Mouse (Mus musculus): ENCODE data around the gene Sat1. TPM values are rescaled to one million over a fixed set of nuclear protein-coding genes. Genes with fewer than 3 reads are reported as not detected.
A peak's percentile ranks its signal among the peaks of the same experiment; 100 is the strongest.

The Sat1 gene
- total RNA-seq, 2 experiments from 2014 or later: 67.5 to 76.5 TPM

DNA sequence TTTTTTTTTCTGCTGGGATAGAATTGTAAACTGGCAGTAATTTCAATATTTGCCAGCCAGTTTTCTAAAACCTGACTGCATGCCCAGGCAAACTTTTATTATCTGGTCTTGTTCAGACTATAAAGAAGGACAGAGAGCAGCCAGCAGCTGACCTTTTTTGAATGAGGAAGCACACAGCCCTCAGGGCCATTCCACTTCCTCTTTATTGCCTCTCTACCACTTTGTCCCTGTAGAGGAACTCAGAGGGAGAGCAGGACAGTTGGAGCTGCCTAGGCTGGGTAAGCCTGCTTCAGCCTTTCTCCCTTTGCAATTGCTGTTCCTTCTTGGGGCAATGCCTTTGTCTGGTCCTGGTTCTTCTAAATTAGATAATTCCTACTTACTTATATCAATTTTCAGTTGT is 43.9 kb downstream of the Sat1 start:
- intact Hi-C loops (cut with DNase I): no loop called here
- peak in 1 of 2 experiments; percentile 3 for DNase-seq (ENCODE audit: low spot score in 2 of 2)

DNA sequence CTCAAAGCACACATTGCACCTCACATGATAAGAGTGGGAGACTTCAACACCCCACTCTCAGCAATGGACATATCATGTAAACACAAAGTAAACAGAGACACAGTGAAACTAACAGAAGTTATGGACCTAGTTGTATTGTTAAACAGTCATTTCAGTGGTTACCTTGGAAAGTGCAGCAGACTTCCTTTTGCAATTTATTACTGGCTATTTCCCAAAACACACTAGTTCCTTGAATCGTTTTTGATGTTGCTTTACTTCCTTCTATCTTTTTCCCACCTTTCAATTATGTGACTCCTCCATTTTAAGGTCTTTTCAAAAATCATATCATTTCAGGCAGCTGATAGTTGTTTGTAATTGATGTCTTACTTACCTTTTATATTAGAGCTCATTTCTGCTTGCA is 44.5 kb downstream of the Sat1 start:
- intact Hi-C loops (cut with DNase I): no loop called here
- no peak for DNase-seq (ENCODE audit: low spot score in 2 of 2)

DNA sequence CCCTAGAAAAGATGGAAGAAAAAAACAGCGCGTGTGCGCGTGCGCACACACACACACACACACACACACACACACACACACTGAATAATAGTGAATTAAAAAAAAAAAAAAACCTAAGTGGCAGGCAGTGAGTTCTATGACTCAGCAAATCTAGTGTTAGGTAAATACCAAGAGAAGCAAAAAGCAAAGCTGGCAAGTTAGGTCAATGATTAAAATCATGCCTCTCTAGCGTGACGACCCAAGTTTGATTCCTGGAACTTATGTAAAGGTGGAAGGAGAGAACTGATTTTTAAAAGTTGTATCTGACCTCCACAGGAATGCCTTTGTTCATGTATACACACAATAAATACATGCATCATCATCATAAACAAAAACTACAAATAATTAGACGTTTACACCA is 46.4 kb downstream of the Sat1 start:
- no peak for DNase-seq (ENCODE audit: low spot score in 2 of 2)
- intact Hi-C loops (cut with DNase I): no loop called here

- intact Hi-C loops (cut with DNase I): no loop called here
- no peak for DNase-seq (ENCODE audit: low spot score in 2 of 2)
Observed at GRCm38 (mm10) chrX:155167667-155168066, 48.6 kb downstream of the Sat1 start.

DNA sequence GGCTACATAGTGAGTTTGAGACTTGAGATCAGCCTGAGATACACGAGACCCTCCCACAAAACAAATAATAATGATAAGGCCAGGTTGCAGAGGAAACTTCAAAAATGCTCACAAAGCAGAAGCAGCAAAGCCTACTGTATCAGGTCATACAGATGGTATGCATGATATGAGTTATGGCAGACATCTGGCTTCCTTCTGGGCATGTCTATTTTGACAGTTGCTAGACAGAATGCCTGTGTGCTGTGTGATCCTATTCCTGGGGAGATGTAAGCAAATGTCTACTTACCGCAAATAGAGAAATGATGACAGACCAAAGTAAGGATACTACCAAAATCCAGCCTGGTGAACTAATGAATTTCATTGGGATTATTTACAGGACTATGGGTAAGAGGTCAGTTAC is 49.9 kb downstream of the Sat1 start:
- intact Hi-C loops (cut with DNase I): no loop called here
- no peak for DNase-seq (ENCODE audit: low spot score in 2 of 2)

- DNase-seq (ENCODE audit: low spot score in 2 of 2): no peak
- intact Hi-C loops (cut with DNase I): no loop called here
Observed at GRCm38 (mm10) chrX:155163553-155163952, 52.7 kb downstream of the Sat1 start.

Other genes starting within 250 kb of the Sat1 start
- not detected for gene Magea8, start 220.6 kb downstream of the Sat1 start, total RNA-seq (2021)
- gene Magea5, start 153.3 kb downstream of the Sat1 start, total RNA-seq (2021): not detected
- not detected for gene Magea1, start 126.7 kb downstream of the Sat1 start, total RNA-seq (2021)
- gene Magea2, start 122.8 kb downstream of the Sat1 start, total RNA-seq (2021): not detected
- not detected for gene Cldn34b2, start 88.0 kb downstream of the Sat1 start, total RNA-seq (2021)
- gene Acot9, start 46.0 kb upstream of the Sat1 start, total RNA-seq (2021): 10 to 100 TPM; 23.4 to 24.4 TPM
- 10 to 100 TPM; 25.2 to 28.3 TPM for gene Prdx4, start 124.3 kb upstream of the Sat1 start, total RNA-seq (2021)

Data from left cerebral cortex, postnatal 14 days (tissue).